Mouse (Mus musculus) embryonic facial prominence, embryonic 12.5 days (tissue): Measurements from ENCODE around the gene Atp8b2. TPM values are rescaled to one million over a fixed set of nuclear protein-coding genes. Genes with fewer than 3 reads are reported as not detected.

Experiments
- ATAC-seq: fragments of 200-750 bp; cut with Nextera tagmentation; 2 replicates; pipeline ENCODE4 v1.8.0; 2017; ENCODE audit not compliant: insufficient number of reproducible peaks, insufficient read depth, low FRiP score, low TSS enrichment
- H3K27ac ChIP-seq: fragments of 300-500 bp; sonication (generic); 2 replicates; pipeline ENCODE4 v1.5.1; 2016; ENCODE audit warnings: mild to moderate bottlenecking
- H3K27me3 ChIP-seq: fragments of 300-500 bp; sonication (generic); 2 replicates; pipeline ENCODE4 v1.6.1; 2016; ENCODE audit warnings: mild to moderate bottlenecking, moderate library complexity
- H3K36me3 ChIP-seq: fragments of 300-500 bp; sonication (generic); 2 replicates; pipeline ENCODE4 v1.6.1; 2016; ENCODE audit warnings: mild to moderate bottlenecking
- H3K4me1 ChIP-seq: fragments of 300-500 bp; sonication (generic); 2 replicates; pipeline ENCODE4 v1.6.1; 2016
- H3K4me2 ChIP-seq: fragments of 300-500 bp; sonication (generic); replicated peaks from 2 replicates; pipeline ENCODE4 v1.6.1; 2016; ENCODE audit warnings: mild to moderate bottlenecking, moderate library complexity
- H3K4me3 ChIP-seq: fragments of 300-500 bp; sonication (generic); 2 replicates; pipeline ENCODE4 v1.5.1; 2016; ENCODE audit warnings: mild to moderate bottlenecking
- H3K9ac ChIP-seq: fragments of 300-500 bp; sonication (generic); 2 replicates; pipeline ENCODE4 v1.6.1; 2016; ENCODE audit warnings: mild to moderate bottlenecking, moderate library complexity
- H3K9me3 ChIP-seq: fragments of 300-500 bp; sonication (generic); 2 replicates; pipeline ENCODE4 v1.6.1; 2016; ENCODE audit warnings: mild to moderate bottlenecking, moderate library complexity
- WGBS: fragments of 180-500 bp; shearing (Covaris S2); methylation state at CpG from one replicate; pipeline ENCODE4 v1.1.7; 2016; 5-methylcytosine and 5-hydroxymethylcytosine counted together
- microRNA-seq: library from miRNA; unstranded; fragments of <30 nt; microRNA quantifications from one replicate; pipeline ENCODE4, GENCODE M21; 2017
- polyA plus RNA-seq: library from polyadenylated mRNA; unstranded; fragments of >200 nt; fragmentation: Nextera tagmentation; extraction: Ambion mirVana; gene quantifications from 2 replicates; pipeline ENCODE4 v1.2.1, GENCODE M21; 2016

Atp8b2 gene
- polyA plus RNA-seq, 1 experiment from 2014 or later = 22.9 TPM

DNA sequence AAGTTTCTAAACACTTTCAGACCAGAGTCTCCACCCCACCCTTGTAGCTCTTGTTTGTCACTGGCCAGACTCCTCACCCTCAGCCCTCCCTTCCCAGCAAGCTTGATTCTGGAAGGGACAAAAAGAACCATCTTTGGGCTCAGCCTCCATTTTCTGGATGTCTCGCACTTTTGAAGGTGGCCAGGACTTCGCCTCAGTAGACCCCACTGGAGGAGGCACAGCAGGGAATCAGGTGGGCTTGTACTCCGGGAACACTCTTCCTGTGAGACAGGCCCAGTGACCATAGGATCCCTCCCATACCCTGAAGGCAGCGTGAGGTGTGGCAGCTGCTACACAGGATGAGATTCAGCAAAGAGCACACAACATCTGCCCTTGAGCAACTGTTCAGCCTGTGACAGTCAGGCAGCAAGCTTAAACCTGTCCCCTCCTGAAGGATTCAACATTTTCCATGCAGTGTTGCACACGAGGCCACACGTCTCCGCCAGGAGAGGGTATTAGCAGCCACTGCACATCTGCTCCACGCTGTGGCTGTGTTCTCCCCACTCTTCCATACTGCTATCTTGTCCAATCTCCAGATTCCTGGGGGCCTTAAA lies 66.0 kb downstream of the Atp8b2 start:
- H3K9me3 ChIP-seq = no peaks in the 10 kb centered on the region
- H3K27me3 ChIP-seq = no peaks in the 10 kb centered on the region
- no peak overlapping the region for H3K4me3 ChIP-seq
- H3K4me2 ChIP-seq = no peak overlapping the region
- H3K36me3 ChIP-seq = no peaks in the 10 kb centered on the region
- WGBS = 61% methylated on average over 8 of the region's 8 CpGs
- peaks cover 14% of the 10 kb centered on the region; the same call in 1 of the 2 replicates for H3K4me1 ChIP-seq
- H3K9ac ChIP-seq = no peak overlapping the region
- no peak overlapping the region for H3K27ac ChIP-seq
- no peak for ATAC-seq

DNA sequence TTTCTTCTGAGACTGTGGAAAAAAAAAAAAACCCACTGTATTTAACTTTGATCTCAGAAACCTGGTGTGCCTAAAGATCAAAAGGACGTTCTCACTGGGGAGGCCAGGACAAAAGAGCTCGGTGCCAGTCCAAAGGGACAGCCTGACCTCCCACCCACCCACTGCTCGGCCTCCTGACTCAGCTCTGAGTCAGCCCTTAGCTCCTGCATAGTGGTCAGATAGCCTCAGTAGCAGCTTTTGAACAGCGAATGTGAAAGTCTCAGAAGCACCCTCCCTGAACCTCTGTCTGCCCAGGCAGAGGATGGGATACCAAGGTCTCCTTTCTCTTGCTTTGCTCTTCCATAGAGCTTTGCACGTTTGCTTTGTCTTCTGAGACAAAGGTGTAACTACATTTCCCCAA lies 66.7 kb downstream of the Atp8b2 start:
- Histone ChIP-seq H3K36me3 (no peaks in the 10 kb centered on the region), H3K4me1 (peaks cover 14% of the 10 kb centered on the region; the same call in 1 of the 2 replicates), H3K4me3 (no peak overlapping the region), H3K27me3 (no peaks in the 10 kb centered on the region), H3K27ac (no peak overlapping the region), H3K4me2 (no peak overlapping the region), H3K9ac (no peak overlapping the region), H3K9me3 (no peaks in the 10 kb centered on the region)
- ATAC-seq = no peak
- WGBS = 33% methylated on average over 5 of the region's 5 CpGs

DNA sequence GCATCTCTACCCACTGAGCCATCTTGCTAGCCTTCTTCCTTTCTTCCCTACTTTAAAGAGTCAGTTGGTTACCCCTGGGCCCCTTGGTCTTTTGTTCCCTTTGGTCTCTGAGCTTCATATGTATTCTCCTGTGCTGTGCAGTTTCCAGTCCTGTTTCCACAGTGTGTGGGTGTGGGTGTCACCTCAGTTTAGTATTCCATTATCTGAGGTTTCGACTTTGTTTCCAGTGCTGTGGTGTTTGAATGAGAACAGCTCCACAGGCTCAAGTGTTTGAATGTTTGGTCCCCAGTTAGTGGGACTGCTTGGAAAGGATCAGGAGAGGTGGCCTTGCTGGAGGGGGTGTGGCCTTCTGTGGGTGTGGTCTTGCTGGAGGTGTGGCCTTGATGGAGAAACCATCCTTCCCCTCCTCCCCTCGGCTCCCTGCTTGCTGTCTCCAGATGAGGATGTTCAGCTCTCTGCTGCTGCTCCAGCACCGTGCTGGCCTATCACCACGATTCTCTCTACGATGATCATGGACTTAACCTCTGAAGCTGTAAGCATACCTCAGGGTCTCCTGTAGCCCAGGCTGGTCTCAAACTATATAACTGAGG lies 70.7 kb downstream of the Atp8b2 start:
- no peak overlapping the region for H3K9ac ChIP-seq
- no peak overlapping the region for H3K4me3 ChIP-seq
- H3K4me2 ChIP-seq = no peak overlapping the region
- H3K4me1 ChIP-seq = 0 out of 2 replicates have a peak, but pooled peaks cover 2% of the 10 kb centered on the region
- H3K36me3 ChIP-seq = no peaks in the 10 kb centered on the region
- H3K27me3 ChIP-seq = no peaks in the 10 kb centered on the region
- no peaks in the 10 kb centered on the region for H3K9me3 ChIP-seq
- WGBS = 90% methylated on average over 5 of the region's 5 CpGs
- ATAC-seq = no peak
- no peak overlapping the region for H3K27ac ChIP-seq

DNA sequence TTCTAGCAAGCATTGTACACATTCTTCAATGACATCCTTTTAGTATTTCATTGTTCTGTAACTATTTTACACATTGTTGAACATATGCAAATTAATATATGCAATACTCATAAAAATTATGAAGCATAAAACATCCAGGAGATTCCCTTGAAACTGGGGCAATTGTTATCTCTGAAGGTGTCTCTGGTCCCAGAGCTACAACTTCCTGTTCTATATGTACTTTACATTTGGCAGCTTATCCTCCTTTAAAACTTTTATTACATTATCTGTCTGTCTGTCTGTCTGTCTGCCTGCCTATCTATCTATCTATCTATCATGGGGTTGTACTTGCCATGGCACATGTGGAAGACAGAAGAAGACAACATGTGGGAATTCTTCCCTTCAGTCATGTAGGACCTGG lies 71.6 kb downstream of the Atp8b2 start:
- no peaks in the 10 kb centered on the region for H3K9me3 ChIP-seq

DNA sequence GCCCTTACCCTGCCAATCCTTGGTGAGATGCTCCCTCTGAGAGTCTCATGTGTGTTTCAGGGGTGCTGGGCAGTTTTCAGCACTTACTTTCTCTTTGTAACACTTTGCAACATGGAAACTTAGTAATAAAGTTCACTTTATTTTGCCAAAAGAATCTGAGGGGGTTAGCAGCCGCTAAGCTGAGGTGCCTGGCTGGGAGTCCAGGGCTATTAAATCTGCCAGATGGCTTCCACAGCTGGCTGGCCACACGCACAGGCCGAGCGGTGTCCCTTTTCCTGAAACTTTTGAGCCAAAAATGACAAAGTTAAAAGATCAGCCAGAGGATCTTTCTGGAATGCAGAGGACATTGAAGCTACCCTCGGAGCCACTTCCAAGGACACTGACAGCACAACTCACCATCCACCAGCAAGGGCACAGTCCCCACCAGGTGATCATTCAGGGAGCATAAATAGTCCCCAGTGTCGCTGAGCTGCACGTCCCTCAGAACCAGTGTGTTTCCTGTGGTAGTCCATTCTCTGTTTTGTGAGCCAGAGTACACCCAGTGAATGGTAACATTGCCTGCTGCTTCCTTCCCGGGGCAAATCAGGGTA lies 73.4 kb downstream of the Atp8b2 start:
- 0 out of 2 replicates have a peak, but pooled peaks cover 3% of the 10 kb centered on the region for H3K27me3 ChIP-seq
- no peak overlapping the region for H3K27ac ChIP-seq
- ATAC-seq = no peak
- H3K4me1 ChIP-seq = no peaks in the 10 kb centered on the region
- H3K9me3 ChIP-seq = no peaks in the 10 kb centered on the region
- no peak overlapping the region for H3K4me2 ChIP-seq
- H3K4me3 ChIP-seq = no peak overlapping the region
- no peak overlapping the region for H3K9ac ChIP-seq
- no peaks in the 10 kb centered on the region for H3K36me3 ChIP-seq
- WGBS = 63% methylated on average over 8 of the region's 8 CpGs

More for the DNA sequence above, 71.6 kb downstream of the Atp8b2 start:
- Histone ChIP-seq H3K27ac (no peak overlapping the region), H3K4me3 (no peak overlapping the region), H3K4me1 (no peaks in the 10 kb centered on the region), H3K27me3 (no peaks in the 10 kb centered on the region), H3K9ac (no peak overlapping the region), H3K4me2 (no peak overlapping the region), H3K36me3 (no peaks in the 10 kb centered on the region)
- no peak for ATAC-seq

Small RNA genes lying within 50 kb of the gene (microRNA-seq; reads per million reads assigned to microRNA genes)
- gene Mir7669 = 1.1 reads per million

Other genes starting within 250 kb of the Atp8b2 start
- gene Adar, start 248.5 kb downstream of the Atp8b2 start, polyA plus RNA-seq = 15.0 and 15.1 TPM in 2 replicates
- gene Chrnb2, start 198.9 kb downstream of the Atp8b2 start, polyA plus RNA-seq = 3.2 and 4.3 TPM in 2 replicates
- gene Ube2q1, start 189.9 kb downstream of the Atp8b2 start, polyA plus RNA-seq = 17.5 and 18.0 TPM in 2 replicates
- gene She, start 132.1 kb downstream of the Atp8b2 start, polyA plus RNA-seq = 4.8 and 5.0 TPM in 2 replicates
- gene Il6ra, start 50.3 kb downstream of the Atp8b2 start, polyA plus RNA-seq = 0.60 and 0.79 TPM in 2 replicates
- gene Hax1, start 35.3 kb upstream of the Atp8b2 start, polyA plus RNA-seq = 172 and 173 TPM in 2 replicates
- gene 4933434E20Rik, start 88.1 kb upstream of the Atp8b2 start, polyA plus RNA-seq = 147 and 149 TPM in 2 replicates
- gene Ubap2l, start 89.1 kb upstream of the Atp8b2 start, polyA plus RNA-seq = 203 and 230 TPM in 2 replicates
- 517 TPM in 2 replicates for gene Tpm3, start 109.1 kb upstream of the Atp8b2 start, polyA plus RNA-seq
- gene Nup210l, start 140.6 kb upstream of the Atp8b2 start, polyA plus RNA-seq = 0.35 and 0.43 TPM in 2 replicates